Mouse (Mus musculus) liver, embryonic 16.5 days (tissue): ENCODE results near the gene Kif20b. TPM values are rescaled to one million over a fixed set of nuclear protein-coding genes. Genes with fewer than 3 reads are reported as not detected.
A peak's percentile ranks its signal among the peaks of the same experiment; 100 is the strongest.

Experiments
- ATAC-seq: fragments of 200-750 bp; cut with Nextera tagmentation; 2 replicates; pipeline ENCODE4 v1.8.0; 2017; ENCODE audit warnings: low read depth, mild to moderate bottlenecking, moderate number of reproducible peaks, moderate library complexity
- H3K27ac ChIP-seq: fragments of 300-500 bp; sonication (generic); 2 replicates; pipeline ENCODE4 v1.5.1; 2014; ENCODE audit warnings: mild to moderate bottlenecking, low read length
- H3K27me3 ChIP-seq: fragments of 300-500 bp; sonication (generic); 2 replicates; pipeline ENCODE4 v1.6.1; 2014; ENCODE audit warnings: low read depth, low read length, mixed read lengths; ENCODE audit not compliant: control insufficient read depth, insufficient read depth
- H3K36me3 ChIP-seq: fragments of 300-500 bp; sonication (generic); 2 replicates; pipeline ENCODE4 v1.6.1; 2014; ENCODE audit warnings: mild to moderate bottlenecking; ENCODE audit not compliant: control insufficient read depth, insufficient read depth
- H3K4me1 ChIP-seq: fragments of 300-500 bp; sonication (generic); 2 replicates; pipeline ENCODE4 v1.6.1; 2014; ENCODE audit warnings: low read depth, low read length, mixed read lengths; ENCODE audit not compliant: control insufficient read depth
- H3K4me2 ChIP-seq: fragments of 300-500 bp; sonication (generic); 2 replicates; pipeline ENCODE4 v1.6.1; 2014; ENCODE audit warnings: low read depth, low read length, mixed read lengths
- H3K4me3 ChIP-seq: fragments of 300-500 bp; sonication (generic); 2 replicates; pipeline ENCODE4 v1.5.1; 2014; ENCODE audit warnings: low read depth, mild to moderate bottlenecking, low read length
- H3K9ac ChIP-seq: fragments of 300-500 bp; sonication (generic); 2 replicates; pipeline ENCODE4 v1.6.1; 2014; ENCODE audit warnings: low read depth, low read length
- H3K9me3 ChIP-seq: fragments of 300-500 bp; sonication (generic); replicated peaks from 2 replicates; pipeline ENCODE4 v1.6.1; 2016; ENCODE audit warnings: low read length; ENCODE audit not compliant: control insufficient read depth
- WGBS: fragments of 180-500 bp; shearing (Covaris S2); extraction: QIAGEN DNeasy Blood & Tissue Kit; methylation state at CpG from one replicate; pipeline ENCODE4 v1.1.7; 2014; ENCODE audit not compliant: insufficient replicate concordance; 5-methylcytosine and 5-hydroxymethylcytosine counted together
- polyA plus RNA-seq: library from polyadenylated mRNA; unstranded; fragments of >200 nt; fragmentation: Nextera tagmentation; extraction: Ambion mirVana; gene quantifications from 2 replicates; pipeline ENCODE4 v1.2.1, GENCODE M21; 2015

The Kif20b gene
- polyA plus RNA-seq, 1 experiment from 2014 or later = 27.6 TPM

DNA sequence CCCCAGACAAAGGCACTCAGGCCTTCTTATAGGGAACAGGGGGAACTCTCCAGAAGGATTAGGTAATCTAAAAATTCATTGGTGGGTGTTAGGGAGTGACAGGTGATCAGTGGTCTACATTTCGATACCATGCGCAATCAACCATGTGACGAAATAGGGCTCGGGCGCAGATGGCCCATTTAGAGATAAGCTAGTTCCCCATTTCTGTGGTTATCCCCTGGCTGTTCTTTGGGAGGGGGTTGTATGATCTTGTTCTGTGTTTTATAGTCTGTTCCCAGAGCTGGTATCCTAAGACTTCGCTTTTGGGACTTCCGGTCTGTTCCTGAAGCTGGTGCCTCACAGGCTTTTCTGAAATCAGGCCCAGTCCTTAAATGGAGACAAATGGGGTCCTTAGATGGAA, 16.7 kb upstream of the Kif20b start:
- WGBS = 34% methylated on average over 7 of the region's 7 CpGs
- no peak overlapping the region for H3K4me2 ChIP-seq

DNA sequence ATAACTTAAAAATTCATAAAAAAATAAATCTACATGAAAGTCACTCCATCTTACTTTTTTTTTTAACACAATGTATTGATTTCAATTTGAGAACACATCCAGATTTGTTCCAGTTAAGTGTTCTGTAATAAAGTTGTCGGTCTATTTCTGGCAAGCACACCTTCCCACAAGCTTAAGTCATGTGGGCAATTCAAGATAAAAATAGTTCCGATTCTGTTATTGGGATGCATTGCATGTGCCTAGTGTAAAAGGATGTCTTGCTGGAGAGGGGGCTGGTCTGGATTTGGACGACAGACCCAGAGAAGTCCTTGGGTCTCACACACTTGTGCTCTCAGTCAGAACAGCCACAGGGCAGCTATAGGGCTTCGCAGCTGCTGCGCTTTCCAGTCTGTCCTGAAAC, 15.4 kb upstream of the Kif20b start:
- no peak for ATAC-seq
- Histone ChIP-seq H3K36me3 (no peaks in the 10 kb centered on the region), H3K9ac (no peak overlapping the region), H3K27ac (no peak overlapping the region), H3K4me2 (no peak overlapping the region), H3K4me3 (no peak overlapping the region), H3K9me3 (no peaks in the 10 kb centered on the region), H3K4me1 (no peaks in the 10 kb centered on the region), H3K27me3 (no peaks in the 10 kb centered on the region)
- 51% methylated on average over 5 of the region's 5 CpGs for WGBS

More for the DNA sequence above, 16.7 kb upstream of the Kif20b start:
- no peaks in the 10 kb centered on the region for H3K9me3 ChIP-seq
- no peaks in the 10 kb centered on the region for H3K27me3 ChIP-seq
- no peaks in the 10 kb centered on the region for H3K36me3 ChIP-seq
- no peak for ATAC-seq
- no peak overlapping the region for H3K27ac ChIP-seq
- no peak overlapping the region for H3K9ac ChIP-seq
- H3K4me3 ChIP-seq = no peak overlapping the region
- no peaks in the 10 kb centered on the region for H3K4me1 ChIP-seq

DNA sequence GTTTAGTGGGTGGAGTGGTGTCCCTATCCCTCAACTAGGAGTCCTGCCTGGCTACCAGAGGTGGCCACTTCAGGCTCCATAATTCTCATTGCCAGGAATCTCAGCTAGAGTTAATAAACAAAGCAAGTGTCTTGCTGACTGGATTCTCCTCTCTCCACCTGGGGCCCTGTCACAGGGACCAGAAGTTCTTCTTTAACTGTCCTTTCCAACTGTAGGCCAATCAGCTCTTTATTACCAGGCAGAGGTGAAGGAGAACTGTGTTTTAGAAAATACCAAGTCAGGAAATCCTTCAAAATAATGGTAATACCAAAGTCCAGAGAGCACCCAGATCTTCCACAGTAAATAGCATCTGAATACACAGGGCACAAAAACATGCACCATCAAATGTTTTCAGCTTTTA, 9.8 kb upstream of the Kif20b start:
- Histone ChIP-seq H3K4me2 (no peak overlapping the region), H3K4me1 (no peaks in the 10 kb centered on the region), H3K27me3 (no peaks in the 10 kb centered on the region), H3K27ac (no peak overlapping the region), H3K9ac (no peak overlapping the region), H3K9me3 (no peaks in the 10 kb centered on the region), H3K4me3 (no peak overlapping the region), H3K36me3 (no peaks in the 10 kb centered on the region)
- ATAC-seq = no peak

DNA sequence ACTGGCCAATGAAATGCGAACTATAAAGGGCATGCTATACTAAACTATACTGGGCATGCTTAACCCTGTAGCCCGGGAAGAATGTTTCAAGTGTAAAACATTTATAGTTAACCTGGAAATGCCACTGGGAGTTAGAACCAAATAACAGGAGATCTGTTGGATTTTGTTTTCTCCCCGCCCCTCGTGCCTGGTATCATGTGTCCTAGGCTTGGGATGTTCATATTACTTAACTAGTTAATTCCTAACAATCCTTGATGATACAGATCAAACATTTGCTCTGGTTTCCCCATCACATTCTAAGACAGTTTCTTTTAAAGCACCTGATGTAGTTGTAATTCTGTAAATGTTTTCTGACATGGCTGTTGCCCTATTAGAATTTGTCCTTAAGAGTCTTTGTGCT, 2.1 kb upstream of the Kif20b start:
- Histone ChIP-seq H3K27me3 (no peaks in the 10 kb centered on the region), H3K4me1 (no peaks in the 10 kb centered on the region; the same call in 1 of the 2 replicates), H3K4me2 (no peak overlapping the region), H3K36me3 (no peaks in the 10 kb centered on the region), H3K9me3 (no peaks in the 10 kb centered on the region), H3K9ac (no peak overlapping the region), H3K4me3 (no peak overlapping the region), H3K27ac (no peak overlapping the region)
- 77% methylated on average over 4 of the region's 4 CpGs for WGBS
- ATAC-seq = no peak

DNA sequence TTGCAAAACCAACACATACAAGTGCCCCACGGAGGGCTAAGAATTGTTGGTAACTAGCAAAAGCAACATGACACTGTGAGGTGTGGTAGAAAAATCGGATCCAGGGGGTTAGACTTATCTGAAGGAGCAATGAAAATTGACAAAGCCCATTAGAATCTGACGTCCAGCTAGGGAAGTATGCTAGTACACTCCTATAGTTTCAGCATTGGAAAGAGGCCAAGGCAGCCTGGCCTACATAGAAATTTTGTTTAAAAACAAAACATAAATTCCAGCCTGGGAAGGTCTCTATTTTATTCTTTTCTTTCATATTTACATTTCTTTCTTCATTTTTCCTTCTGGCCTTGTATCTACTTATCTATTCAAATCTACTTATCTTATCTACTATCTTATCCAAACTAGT, 1.6 kb upstream of the Kif20b start:
- 59% methylated on average over 3 of the region's 3 CpGs for WGBS
- Histone ChIP-seq H3K36me3 (no peaks in the 10 kb centered on the region), H3K9me3 (no peaks in the 10 kb centered on the region), H3K27ac (no peak overlapping the region), H3K4me3 (no peak overlapping the region), H3K4me2 (no peak overlapping the region), H3K27me3 (no peaks in the 10 kb centered on the region), H3K9ac (no peak overlapping the region), H3K4me1 (no peaks in the 10 kb centered on the region; the same call in 1 of the 2 replicates)
- no peak for ATAC-seq

DNA sequence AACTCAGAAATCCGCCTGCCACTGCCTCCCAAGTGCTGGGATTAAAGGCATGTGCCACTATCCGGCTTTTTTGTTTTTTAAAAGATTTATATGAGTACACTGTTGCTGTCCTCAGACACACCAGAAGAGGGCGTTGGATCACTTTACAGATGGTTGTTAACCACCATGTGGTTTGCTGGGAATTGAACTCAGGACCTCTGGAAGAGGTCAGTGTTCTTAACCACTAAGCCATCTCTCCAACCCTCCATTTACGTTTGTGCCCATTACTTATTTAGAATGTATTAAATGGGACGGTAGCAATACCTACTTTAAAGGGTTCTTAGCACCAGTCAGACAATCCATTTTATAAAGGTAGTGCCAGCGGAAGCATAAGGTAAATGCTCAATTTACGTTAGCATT, 909 bp upstream of the Kif20b start:
- Histone ChIP-seq H3K27me3 (no peaks in the 10 kb centered on the region), H3K4me3 (peak overlapping the region; percentile 99), H3K9me3 (no peaks in the 10 kb centered on the region), H3K36me3 (no peaks in the 10 kb centered on the region), H3K4me1 (no peaks in the 10 kb centered on the region; the same call in 1 of the 2 replicates), H3K27ac (no peak overlapping the region; the same call in 1 of the 2 replicates), H3K9ac (peak overlapping the region; percentile 92), H3K4me2 (peak overlapping the region; percentile 88)
- ATAC-seq = no peak
- WGBS = 16% methylated on average over 7 of the region's 7 CpGs

DNA sequence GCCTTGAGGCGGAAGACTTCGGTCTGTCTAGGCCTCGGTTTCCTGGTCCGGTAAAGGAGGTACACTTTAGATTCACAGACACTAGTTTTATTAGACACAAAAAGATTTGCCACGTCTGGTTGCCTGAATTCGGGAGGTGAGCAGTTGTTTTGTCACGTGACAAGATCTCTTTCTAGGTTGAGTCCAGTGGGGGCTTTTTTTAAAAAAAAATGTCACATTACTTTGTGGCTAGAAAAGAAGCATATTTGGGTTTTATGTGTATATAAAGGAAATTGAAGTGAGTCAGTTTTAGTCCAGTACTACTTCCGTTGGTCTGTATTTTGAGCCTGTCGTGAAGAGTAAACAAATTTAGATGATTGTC, 422 bp downstream of the Kif20b start:
- H3K4me1 ChIP-seq = no peaks in the 10 kb centered on the region; the same call in 1 of the 2 replicates
- no peaks in the 10 kb centered on the region for H3K9me3 ChIP-seq
- peak overlapping the region; percentile 92 for H3K9ac ChIP-seq
- peak overlapping the region; percentile 99 for H3K4me3 ChIP-seq
- no peaks in the 10 kb centered on the region for H3K27me3 ChIP-seq
- WGBS = 0% methylated on average over 9 of the region's 9 CpGs
- ATAC-seq = no peak
- peak overlapping the region; percentile 85 for H3K27ac ChIP-seq
- H3K4me2 ChIP-seq = peak overlapping the region; percentile 65
- no peaks in the 10 kb centered on the region for H3K36me3 ChIP-seq

DNA sequence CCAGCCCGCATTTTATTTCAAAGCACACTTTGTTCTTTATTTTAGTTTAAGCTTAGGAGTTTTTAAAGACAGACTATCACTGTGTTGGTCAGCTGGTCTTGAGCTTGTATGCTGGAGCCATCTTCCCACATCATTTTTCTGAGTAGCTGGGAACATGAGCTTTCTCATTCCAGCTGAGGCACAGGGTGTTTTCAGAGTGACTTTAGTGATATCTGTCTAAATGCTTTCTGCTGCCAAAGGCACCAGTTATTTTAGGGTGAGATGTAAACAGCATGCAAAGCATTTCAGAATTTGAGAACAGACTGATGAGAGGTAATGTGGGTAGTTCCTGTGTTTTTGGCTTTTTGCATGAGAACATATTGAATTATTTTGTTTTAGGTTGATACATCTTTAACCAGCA, 25.0 kb downstream of the Kif20b start:
- H3K4me1 ChIP-seq = no peaks in the 10 kb centered on the region
- H3K27ac ChIP-seq = no peak overlapping the region
- H3K9ac ChIP-seq = no peak overlapping the region
- H3K4me2 ChIP-seq = no peak overlapping the region
- no peak overlapping the region for H3K4me3 ChIP-seq
- H3K36me3 ChIP-seq = peaks cover 37% of the 10 kb centered on the region
- 88% methylated on average over 1 of the region's 1 CpGs for WGBS
- no peaks in the 10 kb centered on the region for H3K27me3 ChIP-seq
- ATAC-seq = no peak
- H3K9me3 ChIP-seq = no peaks in the 10 kb centered on the region

DNA sequence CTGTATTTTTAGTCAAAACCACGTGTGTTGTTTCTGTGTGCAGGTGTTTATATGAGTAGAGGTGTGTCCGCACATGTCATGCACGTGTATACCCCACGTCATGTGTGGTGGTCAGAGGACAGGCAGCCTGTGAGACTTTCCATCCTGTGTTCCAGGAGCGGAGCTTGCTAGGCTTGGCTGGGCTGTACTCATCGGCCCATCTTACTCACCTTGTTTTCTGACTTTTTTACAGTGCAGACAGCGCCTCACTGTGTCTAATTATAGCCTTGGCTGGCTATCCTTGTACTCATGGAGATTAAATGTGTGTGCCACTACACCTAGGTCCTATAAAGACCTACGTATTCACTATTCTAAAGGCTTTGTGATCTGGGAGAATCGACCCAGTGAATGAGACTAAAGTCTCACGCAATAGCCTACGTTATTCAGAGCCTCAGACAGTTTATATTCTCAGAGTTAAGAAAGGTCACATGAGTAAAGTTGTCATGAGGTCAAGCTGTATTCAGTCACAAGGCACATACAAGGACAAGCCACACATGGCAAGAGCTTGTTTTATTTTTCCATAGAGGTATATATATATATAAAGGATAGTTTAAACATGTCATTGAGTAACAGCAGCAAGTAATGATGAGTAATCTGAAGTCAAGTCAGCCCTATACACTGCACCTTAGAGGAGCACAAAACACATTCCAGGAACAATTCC, 31.8 kb downstream of the Kif20b start:
- ATAC-seq = no peak
- H3K9me3 ChIP-seq = no peaks in the 10 kb centered on the region
- 92% methylated on average over 11 of the region's 11 CpGs for WGBS
- no peak overlapping the region for H3K9ac ChIP-seq
- no peak overlapping the region for H3K27ac ChIP-seq
- H3K4me1 ChIP-seq = no peaks in the 10 kb centered on the region
- no peaks in the 10 kb centered on the region for H3K27me3 ChIP-seq
- peaks cover 46% of the 10 kb centered on the region for H3K36me3 ChIP-seq
- H3K4me2 ChIP-seq = no peak overlapping the region
- H3K4me3 ChIP-seq = no peak overlapping the region
